Mouse (Mus musculus) spleen, adult 2 months (tissue): ENCODE measurements around the gene Tmem131l. TPM values are rescaled to one million over a fixed set of nuclear protein-coding genes. Genes with fewer than 3 reads are reported as not detected.

Source experiments
- DNase-seq, 2 experiments: peaks; one replicate each; pipeline versions ENCODE4 v3.0.0 to v3.0.0-alpha.2; 2012 to 2021; ENCODE audit warnings: low spot score in 2 of 2, low read depth in 1 of 2
- H3K27ac ChIP-seq: fragments of 200-500 bp; 2 replicates; pipeline ENCODE4 v1.5.1; 2012; ENCODE audit warnings: low read length, inconsistent platforms; ENCODE audit not compliant: insufficient read depth
- H3K27me3 ChIP-seq: fragments of 200-500 bp; 2 replicates; pipeline ENCODE4 v1.6.1; 2012; ENCODE audit warnings: mild to moderate bottlenecking, moderate library complexity, low read length, inconsistent platforms; ENCODE audit not compliant: control insufficient read depth, insufficient read depth
- H3K36me3 ChIP-seq: fragments of 200-500 bp; 2 replicates; pipeline ENCODE4 v1.6.1; 2012; ENCODE audit warnings: mild to moderate bottlenecking, low read length, inconsistent platforms; ENCODE audit not compliant: control insufficient read depth, insufficient read depth
- H3K4me1 ChIP-seq: fragments of 200-500 bp; 2 replicates; pipeline ENCODE4 v1.6.1; 2011; ENCODE audit warnings: inconsistent platforms; ENCODE audit not compliant: control insufficient read depth, insufficient read depth, insufficient read length
- H3K4me3 ChIP-seq: fragments of 200-500 bp; 2 replicates; pipeline ENCODE4 v1.5.1; 2011; ENCODE audit warnings: mild to moderate bottlenecking, inconsistent platforms; ENCODE audit not compliant: insufficient read depth, insufficient read length; ENCODE audit errors: extremely low read depth
- CTCF ChIP-seq: fragments of 200-500 bp; IDR thresholded peaks from 2 replicates; pipeline ENCODE4 v1.5.1; 2011; ENCODE audit warnings: mild to moderate bottlenecking, inconsistent platforms; ENCODE audit not compliant: insufficient read depth, insufficient read length, insufficient replicate concordance; ENCODE audit errors: extremely low read depth
- POLR2A ChIP-seq: fragments of 200-500 bp; IDR thresholded peaks from 2 replicates; pipeline ENCODE4 v1.6.1; 2011; ENCODE audit warnings: low read depth, low read length, inconsistent platforms
- WGBS: fragments of 180-500 bp; shearing (Covaris S2); methylation state at CpG from one replicate; pipeline ENCODE4 v1.1.7; 2018; 5-methylcytosine and 5-hydroxymethylcytosine counted together
- polyA plus RNA-seq: library from polyadenylated mRNA; depleted of rRNA; stranded (reverse); fragments of >200 nt; gene quantifications from 2 replicates; pipeline ENCODE4 v1.2.3, GENCODE M21; 2012

Gene Tmem131l
- polyA plus RNA-seq, 1 experiment = 116 TPM

DNA sequence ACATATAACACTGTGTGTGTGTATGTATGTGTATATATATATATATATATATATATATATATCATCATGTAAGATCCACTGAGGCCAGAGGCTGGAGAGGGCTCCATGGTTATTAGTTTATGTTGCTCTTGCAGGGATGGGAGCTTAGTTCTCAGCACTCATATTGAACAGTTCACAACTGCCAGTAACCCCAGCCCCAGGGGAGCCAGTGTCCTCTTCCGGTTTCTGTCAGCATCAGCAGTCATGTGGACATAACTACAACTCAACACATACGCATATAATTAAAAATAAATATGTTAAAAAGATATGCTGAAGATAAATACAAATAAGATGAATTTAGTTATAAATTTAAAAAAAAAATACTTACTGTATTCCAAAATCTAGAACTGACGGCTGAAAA lies 72.2 kb downstream of the Tmem131l start:
- no peak for DNase-seq
- TF ChIP-seq CTCF = no peak
- TF ChIP-seq POLR2A = no peak
- Histone ChIP-seq H3K27ac (no peak overlapping the region), H3K4me1 (peaks cover 5% of the 10 kb centered on the region; the same call in 1 of the 2 replicates), H3K27me3 (no peaks in the 10 kb centered on the region), H3K4me3 (no peak overlapping the region), H3K36me3 (peaks cover 9% of the 10 kb centered on the region)
- 77% methylated on average over 3 of the region's 3 CpGs for WGBS

- peaks cover 23% of the 10 kb centered on the region for H3K36me3 ChIP-seq
- 86% methylated on average over 2 of the region's 2 CpGs for WGBS
- H3K4me3 ChIP-seq = no peak overlapping the region
- H3K4me1 ChIP-seq = peaks cover 2% of the 10 kb centered on the region; the same call in 1 of the 2 replicates
- H3K27me3 ChIP-seq = no peaks in the 10 kb centered on the region
- H3K27ac ChIP-seq = no peak overlapping the region
- no peak for DNase-seq
- TF ChIP-seq POLR2A (no peak), CTCF (no peak)
Measured at GRCm38 (mm10) chr3:83965333-83965732, 74.6 kb downstream of the Tmem131l start.

- Histone ChIP-seq H3K4me3 (no peak overlapping the region), H3K4me1 (no peaks in the 10 kb centered on the region), H3K27me3 (no peaks in the 10 kb centered on the region), H3K36me3 (peaks cover 34% of the 10 kb centered on the region), H3K27ac (no peak overlapping the region)
- DNase-seq = no peak
- TF ChIP-seq CTCF (no peak), POLR2A (no peak)
- 89% methylated on average over 5 of the region's 5 CpGs for WGBS
Measured at GRCm38 (mm10) chr3:83963705-83964104, 76.3 kb downstream of the Tmem131l start.

DNA sequence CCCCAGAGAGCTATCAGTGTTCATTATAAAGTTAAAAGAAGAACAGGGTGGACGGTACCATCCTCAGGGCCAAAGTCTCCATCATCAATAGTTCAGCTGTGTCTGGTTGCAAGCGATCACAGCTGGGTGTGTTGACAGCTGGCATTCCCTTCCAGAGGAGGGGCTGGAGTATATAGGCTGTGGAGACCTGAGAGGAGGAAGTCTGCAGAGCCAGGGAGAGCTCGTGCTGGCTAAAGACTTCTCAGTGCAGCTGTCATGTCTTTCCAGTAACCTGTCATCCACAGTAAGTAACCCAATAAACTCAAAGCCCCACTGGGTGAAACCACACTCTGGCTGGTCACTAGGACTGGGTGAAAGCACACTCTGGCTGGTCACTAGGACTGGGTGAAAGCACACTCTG lies 77.4 kb downstream of the Tmem131l start:
- no peak overlapping the region for H3K4me3 ChIP-seq
- no peak for TF ChIP-seq CTCF
- no peak for TF ChIP-seq POLR2A
- peaks cover 40% of the 10 kb centered on the region for H3K36me3 ChIP-seq
- no peak overlapping the region for H3K27ac ChIP-seq
- DNase-seq = no peak
- H3K4me1 ChIP-seq = no peaks in the 10 kb centered on the region
- WGBS = 84% methylated on average over 3 of the region's 3 CpGs
- no peaks in the 10 kb centered on the region for H3K27me3 ChIP-seq

DNA sequence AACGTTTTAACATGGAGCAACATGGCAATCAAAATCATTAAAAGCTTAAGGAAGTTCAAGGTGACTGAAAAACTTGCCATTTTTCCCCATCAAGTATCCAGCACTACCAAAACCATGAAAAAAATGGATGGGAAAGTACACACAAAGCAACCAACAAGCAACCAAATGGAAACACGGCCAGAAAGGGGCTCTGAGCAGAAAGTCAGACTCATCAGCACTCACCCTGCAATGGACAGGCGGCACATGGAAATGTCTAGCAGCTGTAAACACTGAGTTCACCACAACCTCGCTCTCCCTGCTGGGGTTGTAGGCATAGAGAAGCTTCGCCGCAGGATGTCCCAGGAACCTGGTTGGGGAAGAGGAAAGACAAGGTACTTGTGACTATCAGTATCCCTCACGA lies 77.9 kb downstream of the Tmem131l start:
- Histone ChIP-seq H3K27me3 (no peaks in the 10 kb centered on the region), H3K27ac (no peak overlapping the region), H3K4me3 (no peak overlapping the region), H3K36me3 (peaks cover 44% of the 10 kb centered on the region), H3K4me1 (no peaks in the 10 kb centered on the region)
- WGBS = 93% methylated on average over 7 of the region's 7 CpGs
- TF ChIP-seq CTCF = no peak
- no peak for TF ChIP-seq POLR2A
- DNase-seq = no peak

DNA sequence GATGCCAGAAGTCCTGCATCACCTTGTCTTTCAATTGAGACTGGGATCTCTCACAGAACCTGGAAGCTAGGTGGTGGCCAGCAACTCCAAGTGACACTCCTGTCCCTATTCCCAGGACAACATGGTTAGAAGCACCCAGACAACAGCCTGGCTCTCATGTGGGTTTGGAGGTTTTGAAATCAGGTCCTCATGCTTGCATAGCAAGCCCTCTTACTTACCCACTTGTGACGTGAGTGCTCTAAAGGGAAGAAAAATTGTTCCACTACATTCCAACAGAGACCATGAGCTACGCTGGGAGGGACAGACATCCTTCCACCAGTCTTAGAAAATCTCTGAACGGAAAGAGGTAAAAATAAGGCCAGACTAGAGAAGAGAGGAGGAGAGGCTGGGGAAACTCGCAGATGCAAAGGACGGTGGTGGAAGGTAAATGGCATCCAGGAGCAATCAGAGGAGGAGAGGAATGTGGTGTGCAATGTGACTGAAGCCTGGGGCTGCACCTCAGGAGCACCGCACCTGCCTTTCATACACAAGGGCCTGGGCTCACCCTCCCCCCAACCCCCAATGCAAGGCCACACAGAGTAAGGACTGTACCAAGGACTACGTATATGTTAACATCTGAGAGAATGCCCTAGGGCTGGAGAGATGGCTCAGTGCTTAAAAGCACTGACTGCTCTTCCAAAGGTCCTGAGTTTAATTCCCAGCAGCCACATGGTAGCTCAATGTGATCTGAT lies 80.9 kb downstream of the Tmem131l start:
- 94% methylated on average over 7 of the region's 7 CpGs for WGBS
- Histone ChIP-seq H3K27ac (no peak overlapping the region), H3K27me3 (no peaks in the 10 kb centered on the region), H3K36me3 (peaks cover 45% of the 10 kb centered on the region), H3K4me1 (no peaks in the 10 kb centered on the region), H3K4me3 (no peak overlapping the region)
- no peak for DNase-seq
- TF ChIP-seq POLR2A (no peak), CTCF (no peak)

DNA sequence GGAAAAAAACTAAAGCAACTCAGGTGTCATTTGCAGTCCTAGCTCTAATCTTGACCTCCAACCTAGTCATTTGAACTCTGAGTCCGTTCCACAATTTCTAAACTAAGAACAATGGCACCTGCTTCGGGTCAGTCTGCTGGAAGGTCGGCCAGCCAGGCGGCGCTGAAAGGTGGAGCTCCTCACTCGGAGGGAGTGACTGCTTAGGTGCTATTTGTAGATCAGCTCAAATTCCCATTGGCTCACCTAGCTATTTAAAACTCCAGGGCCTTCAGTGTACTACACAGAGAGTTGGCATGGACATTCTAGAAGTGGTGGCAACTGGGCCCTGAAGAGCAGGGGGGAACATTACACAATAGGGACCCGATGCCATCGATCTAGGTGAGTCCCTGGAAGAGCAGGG lies 86.1 kb downstream of the Tmem131l start:
- no peaks in the 10 kb centered on the region for H3K27me3 ChIP-seq
- peaks cover 28% of the 10 kb centered on the region for H3K36me3 ChIP-seq
- H3K4me3 ChIP-seq = no peak overlapping the region
- no peak overlapping the region for H3K27ac ChIP-seq
- no peak for DNase-seq
- no peak for TF ChIP-seq POLR2A
- no peak for TF ChIP-seq CTCF
- WGBS = 93% methylated on average over 8 of the region's 8 CpGs
- H3K4me1 ChIP-seq = no peaks in the 10 kb centered on the region
